Mouse (Mus musculus): ENCODE measurements around the gene Fam166a. TPM values are rescaled to one million over a fixed set of nuclear protein-coding genes. Genes with fewer than 3 reads are reported as not detected.

The Fam166a gene
- polyA plus RNA-seq, 1 experiment from 2014 or later = 0.91 TPM

- 5% methylated on average over 6 of the region's 6 CpGs for WGBS
- Histone ChIP-seq H3K27ac (ENCODE audit: low read depth, low read length) (0 out of 2 replicates have a peak overlapping the region, but pooled peaks have one; percentile 30), H3K9ac (replicated peaks; ENCODE audit: low read depth, low read length) (no peak overlapping the region; the same call in 1 of the 2 replicates)
Measured at GRCm38 (mm10) chr2:25182664-25183063, 35.9 kb upstream of the Fam166a start.

DNA sequence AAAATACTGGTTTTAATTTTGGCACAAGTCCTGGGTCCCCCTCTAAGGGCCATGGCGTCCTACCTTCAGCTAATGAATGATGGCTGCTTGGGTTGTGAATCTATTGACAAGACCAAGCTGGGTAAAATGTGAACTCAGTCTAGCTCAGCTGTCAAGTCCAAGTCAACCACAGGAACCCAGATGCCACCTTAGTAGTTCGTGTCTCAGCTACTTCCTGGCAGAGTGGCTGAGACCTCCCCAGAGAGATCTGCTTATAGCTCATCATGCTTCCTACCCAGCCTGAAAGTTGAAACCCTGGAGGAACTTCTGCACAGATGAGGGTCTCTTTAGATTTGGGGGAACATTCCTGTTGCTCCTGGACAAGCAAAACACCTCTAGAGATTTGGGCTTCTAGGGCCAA lies 35.2 kb upstream of the Fam166a start:
- WGBS = 47% methylated on average over 2 of the region's 2 CpGs
- no peak for ATAC-seq (ENCODE audit: low read depth)
- Histone ChIP-seq H3K9ac (replicated peaks; ENCODE audit: low read depth, low read length) (no peak overlapping the region), H3K4me2 (ENCODE audit: low read depth, low read length) (peak overlapping the region; percentile 82), H3K4me3 (ENCODE audit: low read depth, low read length) (peak overlapping the region; percentile 63; the same call in 1 of the 2 replicates), H3K27me3 (ENCODE audit: control insufficient read depth, insufficient read depth, low read length) (no peaks in the 10 kb centered on the region), H3K36me3 (ENCODE audit: control insufficient read depth, insufficient read depth, low read length) (no peaks in the 10 kb centered on the region), H3K9me3 (ENCODE audit: control insufficient read depth, low read length) (no peaks in the 10 kb centered on the region), H3K27ac (ENCODE audit: low read depth, low read length) (no peak overlapping the region), H3K4me1 (ENCODE audit: control insufficient read depth, insufficient read depth, low read length) (peaks cover 9% of the 10 kb centered on the region)

More at GRCm38 (mm10) chr2:25182664-25183063, 35.9 kb upstream of the Fam166a start:
- Histone ChIP-seq H3K4me2 (ENCODE audit: low read depth, low read length) (peak overlapping the region; percentile 82), H3K4me1 (ENCODE audit: control insufficient read depth, insufficient read depth, low read length) (peaks cover 10% of the 10 kb centered on the region), H3K27me3 (ENCODE audit: control insufficient read depth, insufficient read depth, low read length) (no peaks in the 10 kb centered on the region), H3K4me3 (ENCODE audit: low read depth, low read length) (peak overlapping the region; percentile 63), H3K36me3 (ENCODE audit: control insufficient read depth, insufficient read depth, low read length) (no peaks in the 10 kb centered on the region), H3K9me3 (ENCODE audit: control insufficient read depth, low read length) (no peaks in the 10 kb centered on the region)
- ATAC-seq (ENCODE audit: low read depth) = no peak

DNA sequence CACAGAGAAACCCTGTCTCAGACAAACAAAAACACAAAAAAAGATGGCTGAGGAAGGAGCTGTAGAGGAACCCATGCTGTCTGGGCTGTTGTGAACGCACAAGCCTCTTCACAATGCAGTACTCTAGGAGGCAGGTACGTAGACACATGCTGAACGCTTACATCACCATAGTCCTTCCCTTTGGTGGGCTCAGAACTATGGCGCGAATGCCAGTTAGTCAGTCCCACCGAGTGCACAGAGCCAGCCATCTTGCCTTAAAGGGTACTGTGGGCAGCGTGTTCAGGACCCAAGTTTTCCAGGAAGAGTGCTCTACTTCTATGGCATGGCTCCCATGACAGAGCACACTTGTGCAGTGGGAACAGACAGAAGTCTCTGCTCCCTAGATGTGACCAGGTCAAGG lies 34.0 kb upstream of the Fam166a start:
- ATAC-seq (ENCODE audit: low read depth) = no peak
- no peaks in the 10 kb centered on the region for H3K36me3 ChIP-seq (ENCODE audit: control insufficient read depth, insufficient read depth, low read length)
- no peak overlapping the region for H3K4me3 ChIP-seq (ENCODE audit: low read depth, low read length)
- H3K4me2 ChIP-seq (ENCODE audit: low read depth, low read length) = peak overlapping the region; percentile 46; the same call in 1 of the 2 replicates
- H3K27me3 ChIP-seq (ENCODE audit: control insufficient read depth, insufficient read depth, low read length) = no peaks in the 10 kb centered on the region
- peaks cover 9% of the 10 kb centered on the region for H3K4me1 ChIP-seq (ENCODE audit: control insufficient read depth, insufficient read depth, low read length)
- no peak overlapping the region for H3K27ac ChIP-seq (ENCODE audit: low read depth, low read length)
- 89% methylated on average over 7 of the region's 7 CpGs for WGBS
- no peak overlapping the region for H3K9ac ChIP-seq (replicated peaks; ENCODE audit: low read depth, low read length)
- no peaks in the 10 kb centered on the region for H3K9me3 ChIP-seq (ENCODE audit: control insufficient read depth, low read length)

- no peaks in the 10 kb centered on the region for H3K36me3 ChIP-seq (ENCODE audit: control insufficient read depth, insufficient read depth, low read length)
- peaks cover 5% of the 10 kb centered on the region for H3K4me1 ChIP-seq (ENCODE audit: control insufficient read depth, insufficient read depth, low read length)
- H3K4me2 ChIP-seq (ENCODE audit: low read depth, low read length) = peak overlapping the region; percentile 46
- ATAC-seq (ENCODE audit: low read depth) = peak; percentile 83
- under 1% methylated on average over 57 of the region's 64 CpGs for WGBS
- peak overlapping the region; percentile 43 for H3K9ac ChIP-seq (replicated peaks; ENCODE audit: low read depth, low read length)
- H3K9me3 ChIP-seq (ENCODE audit: control insufficient read depth, low read length) = no peaks in the 10 kb centered on the region
- H3K27ac ChIP-seq (ENCODE audit: low read depth, low read length) = peak overlapping the region; percentile 68
- H3K4me3 ChIP-seq (ENCODE audit: low read depth, low read length) = peak overlapping the region; percentile 32
- H3K27me3 ChIP-seq (ENCODE audit: control insufficient read depth, insufficient read depth, low read length) = no peaks in the 10 kb centered on the region
Measured at GRCm38 (mm10) chr2:25185625-25186574, 32.6 kb upstream of the Fam166a start.

- Histone ChIP-seq H3K4me1 (ENCODE audit: control insufficient read depth, insufficient read depth, low read length) (peaks cover 5% of the 10 kb centered on the region), H3K4me3 (ENCODE audit: low read depth, low read length) (peak overlapping the region; percentile 32), H3K9me3 (ENCODE audit: control insufficient read depth, low read length) (no peaks in the 10 kb centered on the region)
Measured at GRCm38 (mm10) chr2:25186575-25186930, 32.0 kb upstream of the Fam166a start.

DNA sequence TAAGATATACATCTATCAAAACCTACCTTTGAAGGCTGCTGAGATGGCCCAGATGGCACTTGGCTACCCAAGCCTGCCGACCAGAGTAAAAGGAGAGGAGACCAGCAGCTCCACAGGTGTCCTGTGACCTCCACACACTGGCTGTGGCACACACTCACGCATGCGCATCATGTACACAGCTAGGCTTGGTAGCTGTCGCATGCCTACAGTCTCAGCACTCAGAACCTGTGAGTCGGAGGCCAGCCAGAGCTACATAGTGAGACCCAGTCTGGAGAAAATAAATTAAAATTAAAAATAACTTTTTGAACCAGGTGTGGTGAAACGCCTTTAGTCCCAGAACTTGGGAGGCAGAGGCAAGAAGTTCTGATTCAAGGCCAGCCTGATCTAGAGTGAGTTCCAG lies 30.7 kb upstream of the Fam166a start:
- H3K9me3 ChIP-seq (ENCODE audit: control insufficient read depth, low read length) = no peaks in the 10 kb centered on the region
- peaks cover 1% of the 10 kb centered on the region for H3K4me1 ChIP-seq (ENCODE audit: control insufficient read depth, insufficient read depth, low read length)
- WGBS = 82% methylated on average over 6 of the region's 6 CpGs
- no peak overlapping the region for H3K27ac ChIP-seq (ENCODE audit: low read depth, low read length)
- no peak overlapping the region for H3K4me2 ChIP-seq (ENCODE audit: low read depth, low read length)
- H3K27me3 ChIP-seq (ENCODE audit: control insufficient read depth, insufficient read depth, low read length) = no peaks in the 10 kb centered on the region
- ATAC-seq (ENCODE audit: low read depth) = no peak
- H3K4me3 ChIP-seq (ENCODE audit: low read depth, low read length) = no peak overlapping the region
- no peaks in the 10 kb centered on the region for H3K36me3 ChIP-seq (ENCODE audit: control insufficient read depth, insufficient read depth, low read length)
- no peak overlapping the region for H3K9ac ChIP-seq (replicated peaks; ENCODE audit: low read depth, low read length)

More at GRCm38 (mm10) chr2:25186575-25186930, 32.0 kb upstream of the Fam166a start:
- Histone ChIP-seq H3K27ac (ENCODE audit: low read depth, low read length) (peak overlapping the region; percentile 68), H3K9ac (replicated peaks; ENCODE audit: low read depth, low read length) (no peak overlapping the region), H3K4me2 (ENCODE audit: low read depth, low read length) (peak overlapping the region; percentile 46), H3K27me3 (ENCODE audit: control insufficient read depth, insufficient read depth, low read length) (no peaks in the 10 kb centered on the region), H3K36me3 (ENCODE audit: control insufficient read depth, insufficient read depth, low read length) (no peaks in the 10 kb centered on the region)
- WGBS = 36% methylated on average over 5 of the region's 5 CpGs
- no peak for ATAC-seq (ENCODE audit: low read depth)

DNA sequence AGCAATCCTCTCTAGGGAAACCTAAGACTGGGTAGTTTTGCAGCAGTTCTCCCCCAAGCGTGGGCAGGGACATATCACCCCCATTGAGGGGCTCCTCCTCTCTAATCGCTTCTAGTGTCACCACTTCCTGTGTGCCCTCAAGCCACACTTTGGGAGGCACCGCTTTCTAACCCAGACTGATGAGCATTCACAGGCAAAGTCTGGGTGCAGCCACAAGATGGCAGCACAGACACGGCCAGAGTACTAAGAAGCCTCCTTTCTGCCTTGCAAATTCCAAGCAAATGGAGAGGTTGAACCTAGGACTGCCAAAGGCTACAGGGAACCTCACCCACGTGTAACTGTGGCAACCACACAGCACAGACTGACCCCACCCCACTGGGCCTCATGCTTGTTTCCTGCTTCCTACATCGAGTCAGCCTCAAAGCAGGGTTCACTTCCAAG lies 25.2 kb upstream of the Fam166a start:
- ATAC-seq (ENCODE audit: low read depth) = peak; percentile 83
- H3K4me3 ChIP-seq (ENCODE audit: low read depth, low read length) = no peak overlapping the region
- H3K9ac ChIP-seq (replicated peaks; ENCODE audit: low read depth, low read length) = no peak overlapping the region
- WGBS = 2% methylated on average over 6 of the region's 6 CpGs
- no peak overlapping the region for H3K27ac ChIP-seq (ENCODE audit: low read depth, low read length)
- H3K4me2 ChIP-seq (ENCODE audit: low read depth, low read length) = no peak overlapping the region
- H3K4me1 ChIP-seq (ENCODE audit: control insufficient read depth, insufficient read depth, low read length) = no peaks in the 10 kb centered on the region
- H3K9me3 ChIP-seq (ENCODE audit: control insufficient read depth, low read length) = no peaks in the 10 kb centered on the region
- peaks cover 5% of the 10 kb centered on the region; the same call in 1 of the 2 replicates for H3K36me3 ChIP-seq (ENCODE audit: control insufficient read depth, insufficient read depth, low read length)
- H3K27me3 ChIP-seq (ENCODE audit: control insufficient read depth, insufficient read depth, low read length) = peaks cover 9% of the 10 kb centered on the region; the same call in 1 of the 2 replicates

DNA sequence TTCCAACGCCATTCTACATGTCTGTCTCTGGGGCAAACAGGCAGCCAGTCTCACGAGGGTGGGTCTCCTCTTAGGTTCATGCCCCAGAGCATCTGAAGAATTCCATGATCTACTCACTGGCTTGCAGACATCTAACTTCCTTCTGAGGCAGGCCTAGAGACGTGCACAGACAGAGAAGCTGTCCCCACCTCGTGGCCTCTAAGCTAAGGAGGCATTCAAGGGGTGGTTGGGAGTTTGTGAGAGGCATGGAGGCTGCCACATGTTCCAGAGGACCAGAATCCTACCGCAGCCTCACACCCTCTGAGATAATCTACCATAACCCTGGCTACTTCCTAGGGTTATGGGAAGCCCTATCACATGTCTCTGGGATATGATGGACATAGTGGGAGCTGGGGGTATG lies 24.5 kb upstream of the Fam166a start:
- 80% methylated on average over 5 of the region's 5 CpGs for WGBS
- no peak for ATAC-seq (ENCODE audit: low read depth)
- no peak overlapping the region for H3K4me2 ChIP-seq (ENCODE audit: low read depth, low read length)
- H3K4me3 ChIP-seq (ENCODE audit: low read depth, low read length) = no peak overlapping the region
- H3K4me1 ChIP-seq (ENCODE audit: control insufficient read depth, insufficient read depth, low read length) = no peaks in the 10 kb centered on the region
- H3K9ac ChIP-seq (replicated peaks; ENCODE audit: low read depth, low read length) = no peak overlapping the region
- H3K27me3 ChIP-seq (ENCODE audit: control insufficient read depth, insufficient read depth, low read length) = peaks cover 9% of the 10 kb centered on the region; the same call in 1 of the 2 replicates
- no peaks in the 10 kb centered on the region for H3K9me3 ChIP-seq (ENCODE audit: control insufficient read depth, low read length)
- H3K27ac ChIP-seq (ENCODE audit: low read depth, low read length) = no peak overlapping the region
- peaks cover 7% of the 10 kb centered on the region for H3K36me3 ChIP-seq (ENCODE audit: control insufficient read depth, insufficient read depth, low read length)

Data from neural tube, embryonic 14.5 days (tissue).